Mouse (Mus musculus) stomach, postnatal 0 days (tissue): ENCODE results near the gene Fzd5.
A peak's percentile ranks its signal among the peaks of the same experiment; 100 is the strongest.

ENCODE experiments used
- CTCF ChIP-seq: IDR thresholded peaks from 2 replicates; pipeline ENCODE4 v1.5.1; 2016; ENCODE audit warnings: antibody characterized with exemption, low read depth, mild to moderate bottlenecking, moderate library complexity
- EP300 ChIP-seq: optimal IDR thresholded peaks from 2 replicates; pipeline ENCODE3; 2016; ENCODE audit warnings: antibody characterized with exemption

DNA sequence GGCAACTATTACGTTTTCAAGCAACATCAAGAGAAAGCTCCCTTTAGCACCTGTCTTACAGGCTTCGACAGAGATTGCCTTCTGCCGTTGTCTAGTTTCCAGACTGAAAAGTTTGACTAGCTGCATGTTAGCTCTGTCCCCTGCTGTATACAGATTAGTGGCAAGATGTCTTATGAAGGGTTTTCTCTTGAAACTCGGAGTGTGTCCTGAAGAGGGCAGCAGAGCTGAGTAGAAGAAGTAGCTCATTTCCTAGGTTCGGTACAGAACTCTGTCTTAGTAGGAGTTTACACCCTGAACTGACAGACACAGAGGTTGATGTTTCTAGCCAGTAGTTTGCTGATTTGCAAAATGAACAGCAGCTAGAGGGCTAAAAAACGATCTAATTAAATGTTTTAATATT, 32.3 kb downstream of the Fzd5 start:
- peak; percentile 81 for TF ChIP-seq CTCF
- no peak for TF ChIP-seq EP300
